Mouse (Mus musculus): ENCODE measurements around the gene Inhbe. TPM values are rescaled to one million over a fixed set of nuclear protein-coding genes. Genes with fewer than 3 reads are reported as not detected.

The Inhbe gene
- polyA plus RNA-seq, 1 experiment from 2014 or later = 0.15 TPM

DNA sequence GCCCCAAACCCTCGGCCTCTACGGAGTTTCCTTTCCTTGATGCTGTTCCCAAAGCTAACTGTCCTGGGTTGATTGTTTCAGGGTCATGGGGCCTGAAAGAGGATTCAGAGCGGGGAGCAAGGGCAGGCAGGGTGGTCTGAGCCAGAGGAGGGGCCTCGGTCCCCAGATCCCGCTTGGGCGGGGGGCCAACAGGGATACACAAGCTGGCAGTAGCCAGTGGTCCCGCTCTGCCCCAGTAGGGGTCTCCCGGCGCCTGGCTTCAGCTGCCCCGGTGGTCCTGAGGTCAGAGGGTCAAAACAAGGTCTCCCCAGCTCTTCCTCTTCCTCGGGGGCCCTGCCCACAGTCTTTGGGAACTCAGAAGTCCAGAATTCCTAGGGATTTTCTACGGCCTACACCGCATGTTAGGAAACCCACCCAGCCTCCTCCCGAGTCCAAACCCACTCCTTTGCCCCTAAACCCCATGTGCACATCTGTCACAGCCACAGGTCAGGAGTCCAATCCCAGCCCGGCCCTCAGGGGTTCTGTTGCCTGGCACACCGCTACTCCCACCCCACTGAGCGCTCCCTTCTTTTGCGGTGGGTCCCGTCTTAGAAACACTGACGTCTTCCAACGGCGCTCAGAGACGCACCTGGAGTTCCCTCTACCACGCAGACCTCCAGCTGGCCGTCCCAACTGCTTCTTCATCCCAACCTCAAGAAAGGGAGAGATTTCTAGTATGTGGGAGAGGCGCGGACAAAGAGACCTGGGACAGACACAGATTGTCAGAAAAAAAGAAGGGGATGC lies 13.4 kb downstream of the Inhbe start:
- Histone ChIP-seq H3K4me1 (ENCODE audit: control insufficient read depth, insufficient read depth, low read length) (0 out of 2 replicates have a peak, but pooled peaks cover 3% of the 10 kb centered on the region), H3K9ac (ENCODE audit: low read length) (peak overlapping the region; percentile 70), H3K9me3 (ENCODE audit: control insufficient read depth, low read length) (no peaks in the 10 kb centered on the region), H3K27ac (replicated peaks; ENCODE audit: low read depth, low read length) (peak overlapping the region; percentile 82), H3K4me2 (ENCODE audit: low read depth, severe bottlenecking) (peak overlapping the region; percentile 89), H3K27me3 (ENCODE audit: control insufficient read depth, insufficient read depth, low read length) (0 out of 2 replicates have a peak, but pooled peaks cover 2% of the 10 kb centered on the region), H3K4me3 (ENCODE audit: low read depth, low read length) (peak overlapping the region; percentile 48), H3K36me3 (ENCODE audit: control insufficient read depth, insufficient read depth, low read length) (no peaks in the 10 kb centered on the region)
- under 1% methylated on average over 27 of the region's 27 CpGs for WGBS
- no peak for ATAC-seq (ENCODE audit: insufficient number of reproducible peaks, low FRiP score, low TSS enrichment, low read depth)
- peak; percentile 79 for DNase-seq (ENCODE audit: low spot score)

DNA sequence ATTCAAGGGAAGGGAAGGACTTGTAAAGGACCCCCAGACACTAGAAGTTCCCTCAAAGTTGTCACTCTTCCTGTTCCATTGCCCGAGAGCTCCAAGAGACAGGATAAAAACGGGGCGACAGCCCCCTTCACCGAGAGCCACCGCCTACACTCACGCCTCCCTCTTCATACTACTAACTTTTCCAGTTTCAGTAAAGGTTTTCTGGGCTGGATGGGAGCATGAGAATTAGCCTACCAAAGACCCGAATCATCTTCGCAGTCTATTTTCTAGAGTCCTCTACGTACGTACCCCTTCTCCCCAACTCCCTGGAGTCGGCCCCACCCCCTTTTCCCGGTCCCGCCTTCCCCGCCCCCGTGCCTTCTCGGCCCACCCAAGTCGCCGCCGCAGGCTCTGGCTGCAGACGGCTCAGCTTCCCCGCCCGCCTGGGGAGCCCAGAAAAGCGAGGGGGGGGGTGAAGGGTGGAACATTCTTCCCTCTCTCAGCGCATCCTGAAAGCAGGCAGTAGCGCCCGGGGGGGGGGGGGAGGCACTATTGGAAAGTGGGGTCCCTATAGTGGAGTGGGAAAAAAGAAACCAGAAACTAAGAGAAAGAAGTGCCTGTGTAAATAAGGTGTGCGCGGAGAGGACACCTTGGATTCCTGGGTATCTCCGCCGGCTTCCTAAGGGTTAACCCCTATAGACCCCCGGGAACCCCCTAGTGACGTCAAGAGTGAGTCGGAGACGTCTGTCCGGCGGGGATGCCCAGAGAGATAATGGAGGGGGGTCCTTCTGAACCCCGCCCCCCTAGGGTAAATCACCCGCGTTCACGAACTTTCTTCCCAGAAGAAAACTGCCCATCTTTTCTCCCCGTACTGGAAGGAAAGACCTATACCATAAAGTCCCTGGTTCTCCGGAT lies 14.3 kb downstream of the Inhbe start:
- Histone ChIP-seq H3K4me2 (ENCODE audit: low read depth, severe bottlenecking) (peak overlapping the region; percentile 89), H3K36me3 (ENCODE audit: control insufficient read depth, insufficient read depth, low read length) (0 out of 2 replicates have a peak, but pooled peaks cover 2% of the 10 kb centered on the region), H3K4me3 (ENCODE audit: low read depth, low read length) (peak overlapping the region; percentile 48), H3K9ac (ENCODE audit: low read length) (peak overlapping the region; percentile 70), H3K9me3 (ENCODE audit: control insufficient read depth, low read length) (no peaks in the 10 kb centered on the region), H3K27ac (replicated peaks; ENCODE audit: low read depth, low read length) (peak overlapping the region; percentile 82), H3K27me3 (ENCODE audit: control insufficient read depth, insufficient read depth, low read length) (0 out of 2 replicates have a peak, but pooled peaks cover 2% of the 10 kb centered on the region), H3K4me1 (ENCODE audit: control insufficient read depth, insufficient read depth, low read length) (0 out of 2 replicates have a peak, but pooled peaks cover 3% of the 10 kb centered on the region)
- DNase-seq (ENCODE audit: low spot score) = peak; percentile 87
- WGBS = under 1% methylated on average over 41 of the region's 42 CpGs
- ATAC-seq (ENCODE audit: insufficient number of reproducible peaks, low FRiP score, low TSS enrichment, low read depth) = peak; percentile 19; the same call in 1 of the 2 replicates

DNA sequence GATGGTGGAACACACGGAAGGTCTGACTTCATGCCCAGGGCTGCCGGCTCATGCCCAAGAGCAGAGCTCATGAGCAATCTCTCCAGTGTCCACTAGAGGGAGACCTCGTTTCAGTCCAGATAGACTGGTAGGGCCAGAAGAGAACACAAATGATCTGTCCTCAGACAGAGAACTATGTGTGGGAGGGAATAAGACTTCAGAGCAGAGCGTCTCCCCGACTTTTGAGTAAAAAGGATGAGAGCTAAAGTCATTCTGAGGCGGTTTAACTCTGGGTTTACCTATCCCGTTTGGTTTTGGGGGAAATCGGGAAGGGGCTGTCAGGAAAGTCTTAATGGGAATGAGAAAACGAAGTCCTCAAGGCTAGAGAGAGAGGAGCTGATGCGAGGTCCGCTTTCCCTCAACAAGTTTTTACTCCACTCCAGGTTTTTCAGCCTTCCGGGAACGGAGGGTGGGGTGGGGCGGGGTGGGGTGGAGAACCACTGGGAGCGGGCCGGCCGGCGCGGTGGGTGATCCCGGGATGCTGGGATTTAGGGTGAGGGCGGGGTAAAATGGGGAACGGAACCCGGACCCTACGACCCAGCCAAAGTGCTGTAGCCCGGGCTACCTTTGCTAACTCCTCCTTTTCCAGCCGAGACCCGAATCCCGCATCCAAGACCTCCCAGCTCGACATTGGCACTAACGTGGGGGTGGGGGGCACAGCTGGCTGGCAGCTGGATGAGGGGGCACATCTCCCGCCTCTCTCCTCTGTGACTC lies 15.1 kb downstream of the Inhbe start:
- H3K9me3 ChIP-seq (ENCODE audit: control insufficient read depth, low read length) = no peaks in the 10 kb centered on the region
- H3K27ac ChIP-seq (replicated peaks; ENCODE audit: low read depth, low read length) = peak overlapping the region; percentile 82
- DNase-seq (ENCODE audit: low spot score) (peak; percentile 93), ATAC-seq (ENCODE audit: insufficient number of reproducible peaks, low FRiP score, low TSS enrichment, low read depth) (peak; percentile 51)
- peak overlapping the region; percentile 70 for H3K9ac ChIP-seq (ENCODE audit: low read length)
- 0 out of 2 replicates have a peak, but pooled peaks cover 2% of the 10 kb centered on the region for H3K27me3 ChIP-seq (ENCODE audit: control insufficient read depth, insufficient read depth, low read length)
- 0 out of 2 replicates have a peak, but pooled peaks cover 3% of the 10 kb centered on the region for H3K4me1 ChIP-seq (ENCODE audit: control insufficient read depth, insufficient read depth, low read length)
- peak overlapping the region; percentile 89 for H3K4me2 ChIP-seq (ENCODE audit: low read depth, severe bottlenecking)
- under 1% methylated on average over 31 of the region's 31 CpGs for WGBS
- H3K36me3 ChIP-seq (ENCODE audit: control insufficient read depth, insufficient read depth, low read length) = 0 out of 2 replicates have a peak, but pooled peaks cover 2% of the 10 kb centered on the region
- H3K4me3 ChIP-seq (ENCODE audit: low read depth, low read length) = peak overlapping the region; percentile 48

DNA sequence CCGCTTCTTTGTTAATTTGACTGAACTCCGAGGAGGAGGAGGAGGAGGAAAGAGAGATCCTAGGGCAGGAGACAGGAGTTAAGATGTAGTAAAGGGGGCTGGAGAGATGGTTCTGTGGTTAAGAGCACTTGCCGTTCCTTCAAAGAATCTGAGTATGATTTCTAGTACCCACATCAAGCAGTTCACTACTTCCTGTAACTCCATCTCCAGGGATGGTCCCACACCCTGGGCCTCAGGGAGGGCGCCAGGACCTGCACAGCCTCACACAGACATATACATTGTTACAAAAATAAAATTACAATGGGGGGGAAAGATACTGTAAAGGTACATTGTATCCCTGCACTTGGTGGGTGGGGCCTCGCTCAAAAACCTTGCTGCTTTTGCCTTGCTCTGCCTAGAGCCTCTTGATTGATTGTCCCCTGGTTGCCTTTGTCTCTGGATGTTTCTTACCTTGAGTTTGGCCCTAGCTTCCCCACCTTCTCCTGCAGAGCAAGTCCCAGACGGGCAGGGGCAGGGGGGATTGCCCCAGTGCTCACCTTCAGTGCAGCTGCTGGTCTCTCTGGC lies 16.6 kb downstream of the Inhbe start:
- Histone ChIP-seq H3K4me3 (ENCODE audit: low read depth, low read length) (no peak overlapping the region), H3K27ac (replicated peaks; ENCODE audit: low read depth, low read length) (no peak overlapping the region), H3K27me3 (ENCODE audit: control insufficient read depth, insufficient read depth, low read length) (0 out of 2 replicates have a peak, but pooled peaks cover 2% of the 10 kb centered on the region), H3K9me3 (ENCODE audit: control insufficient read depth, low read length) (no peaks in the 10 kb centered on the region), H3K4me2 (ENCODE audit: low read depth, severe bottlenecking) (no peak overlapping the region), H3K9ac (ENCODE audit: low read length) (no peak overlapping the region), H3K4me1 (ENCODE audit: control insufficient read depth, insufficient read depth, low read length) (0 out of 2 replicates have a peak, but pooled peaks cover 3% of the 10 kb centered on the region), H3K36me3 (ENCODE audit: control insufficient read depth, insufficient read depth, low read length) (0 out of 2 replicates have a peak, but pooled peaks cover 2% of the 10 kb centered on the region)
- 81% methylated on average over 6 of the region's 6 CpGs for WGBS
- no peak for DNase-seq (ENCODE audit: low spot score)
- ATAC-seq (ENCODE audit: insufficient number of reproducible peaks, low FRiP score, low TSS enrichment, low read depth) = no peak

DNA sequence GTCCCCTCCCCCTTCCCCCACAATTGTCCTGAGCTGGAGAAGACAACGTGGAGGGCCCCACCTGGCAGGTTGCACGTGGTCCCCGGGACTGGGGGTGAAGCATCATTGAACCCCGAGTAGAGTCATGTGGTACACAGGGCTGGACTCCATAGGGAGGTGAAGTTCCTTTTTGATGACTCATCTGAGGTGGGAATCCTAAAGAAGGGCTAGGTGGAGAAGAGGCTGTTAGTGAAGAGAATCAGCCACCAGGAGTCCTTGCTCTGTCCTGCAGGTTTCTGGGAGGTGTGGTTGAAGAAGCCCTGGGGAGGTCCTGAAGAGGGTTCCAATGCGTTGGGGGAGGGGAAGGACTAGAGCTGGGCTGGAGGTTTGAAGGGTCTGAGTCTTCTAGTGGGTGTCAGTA lies 17.3 kb downstream of the Inhbe start:
- Histone ChIP-seq H3K4me2 (ENCODE audit: low read depth, severe bottlenecking) (no peak overlapping the region), H3K4me3 (ENCODE audit: low read depth, low read length) (no peak overlapping the region), H3K9me3 (ENCODE audit: control insufficient read depth, low read length) (no peaks in the 10 kb centered on the region), H3K4me1 (ENCODE audit: control insufficient read depth, insufficient read depth, low read length) (0 out of 2 replicates have a peak, but pooled peaks cover 3% of the 10 kb centered on the region), H3K27ac (replicated peaks; ENCODE audit: low read depth, low read length) (no peak overlapping the region), H3K27me3 (ENCODE audit: control insufficient read depth, insufficient read depth, low read length) (0 out of 2 replicates have a peak, but pooled peaks cover 2% of the 10 kb centered on the region), H3K36me3 (ENCODE audit: control insufficient read depth, insufficient read depth, low read length) (0 out of 2 replicates have a peak, but pooled peaks cover 5% of the 10 kb centered on the region), H3K9ac (ENCODE audit: low read length) (no peak overlapping the region)
- DNase-seq (ENCODE audit: low spot score) (no peak), ATAC-seq (ENCODE audit: insufficient number of reproducible peaks, low FRiP score, low TSS enrichment, low read depth) (no peak)
- WGBS = 67% methylated on average over 5 of the region's 5 CpGs

DNA sequence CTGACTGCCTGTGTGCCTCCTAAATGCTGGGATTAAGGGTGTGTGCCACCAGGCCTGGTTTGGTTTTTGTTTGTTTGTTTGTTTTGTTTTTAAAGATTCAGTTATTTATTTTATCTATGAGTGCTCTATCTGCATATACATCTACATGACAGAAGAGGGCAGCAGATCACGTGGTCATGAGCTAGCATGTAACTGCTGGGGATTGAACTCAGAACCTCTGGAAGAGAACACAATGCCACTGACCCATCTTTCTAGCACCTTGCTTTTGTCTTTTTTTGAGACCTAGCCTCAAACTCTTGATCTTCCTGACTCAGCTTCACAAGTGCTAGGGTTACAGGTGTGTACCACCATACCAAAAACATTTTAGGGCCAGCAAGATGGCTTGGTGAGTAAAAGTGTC lies 18.9 kb downstream of the Inhbe start:
- no peak overlapping the region for H3K4me3 ChIP-seq (ENCODE audit: low read depth, low read length)
- no peak for ATAC-seq (ENCODE audit: insufficient number of reproducible peaks, low FRiP score, low TSS enrichment, low read depth)
- H3K9me3 ChIP-seq (ENCODE audit: control insufficient read depth, low read length) = no peaks in the 10 kb centered on the region
- no peak overlapping the region for H3K4me2 ChIP-seq (ENCODE audit: low read depth, severe bottlenecking)
- 0 out of 2 replicates have a peak, but pooled peaks cover 5% of the 10 kb centered on the region for H3K36me3 ChIP-seq (ENCODE audit: control insufficient read depth, insufficient read depth, low read length)
- 68% methylated on average over 1 of the region's 1 CpGs for WGBS
- no peak overlapping the region for H3K9ac ChIP-seq (ENCODE audit: low read length)
- H3K27me3 ChIP-seq (ENCODE audit: control insufficient read depth, insufficient read depth, low read length) = 0 out of 2 replicates have a peak, but pooled peaks cover under 1% of the 10 kb centered on the region
- DNase-seq (ENCODE audit: low spot score) = no peak
- H3K27ac ChIP-seq (replicated peaks; ENCODE audit: low read depth, low read length) = no peak overlapping the region
- H3K4me1 ChIP-seq (ENCODE audit: control insufficient read depth, insufficient read depth, low read length) = 0 out of 2 replicates have a peak, but pooled peaks cover 3% of the 10 kb centered on the region

DNA sequence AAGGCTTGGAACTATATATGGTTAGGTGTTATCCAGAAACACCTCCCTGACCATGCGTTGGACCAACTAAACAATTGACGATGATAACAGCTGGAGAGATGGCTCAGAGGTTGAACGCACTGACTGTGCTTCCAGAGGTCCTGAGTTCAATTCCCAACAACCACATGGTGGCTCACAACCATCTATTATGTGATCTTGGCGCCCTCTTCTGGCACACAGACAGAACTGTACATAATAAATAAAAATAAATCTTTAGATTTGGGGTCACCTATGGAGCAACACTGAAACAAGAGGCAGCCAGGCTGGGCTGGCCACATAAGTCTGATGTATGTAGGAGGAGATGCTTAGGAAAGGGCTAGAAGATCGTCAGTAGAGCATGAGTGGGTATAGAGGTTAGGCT lies 21.1 kb downstream of the Inhbe start:
- WGBS = 70% methylated on average over 5 of the region's 5 CpGs
- Histone ChIP-seq H3K27ac (replicated peaks; ENCODE audit: low read depth, low read length) (no peak overlapping the region), H3K9me3 (ENCODE audit: control insufficient read depth, low read length) (no peaks in the 10 kb centered on the region), H3K9ac (ENCODE audit: low read length) (no peak overlapping the region), H3K4me1 (ENCODE audit: control insufficient read depth, insufficient read depth, low read length) (no peaks in the 10 kb centered on the region), H3K27me3 (ENCODE audit: control insufficient read depth, insufficient read depth, low read length) (no peaks in the 10 kb centered on the region), H3K4me3 (ENCODE audit: low read depth, low read length) (no peak overlapping the region), H3K4me2 (ENCODE audit: low read depth, severe bottlenecking) (no peak overlapping the region), H3K36me3 (ENCODE audit: control insufficient read depth, insufficient read depth, low read length) (peaks cover 5% of the 10 kb centered on the region; the same call in 1 of the 2 replicates)
- ATAC-seq (ENCODE audit: insufficient number of reproducible peaks, low FRiP score, low TSS enrichment, low read depth) = no peak
- no peak for DNase-seq (ENCODE audit: low spot score)
